Mouse (Mus musculus) ES-CJ7 (cell line): ENCODE measurements around the gene Dact2.

Experiments
- DNase-seq: peaks from one replicate; pipeline ENCODE4 v3.0.0; 2011; ENCODE audit warnings: low read depth, low spot score

Gene Dact2

DNA sequence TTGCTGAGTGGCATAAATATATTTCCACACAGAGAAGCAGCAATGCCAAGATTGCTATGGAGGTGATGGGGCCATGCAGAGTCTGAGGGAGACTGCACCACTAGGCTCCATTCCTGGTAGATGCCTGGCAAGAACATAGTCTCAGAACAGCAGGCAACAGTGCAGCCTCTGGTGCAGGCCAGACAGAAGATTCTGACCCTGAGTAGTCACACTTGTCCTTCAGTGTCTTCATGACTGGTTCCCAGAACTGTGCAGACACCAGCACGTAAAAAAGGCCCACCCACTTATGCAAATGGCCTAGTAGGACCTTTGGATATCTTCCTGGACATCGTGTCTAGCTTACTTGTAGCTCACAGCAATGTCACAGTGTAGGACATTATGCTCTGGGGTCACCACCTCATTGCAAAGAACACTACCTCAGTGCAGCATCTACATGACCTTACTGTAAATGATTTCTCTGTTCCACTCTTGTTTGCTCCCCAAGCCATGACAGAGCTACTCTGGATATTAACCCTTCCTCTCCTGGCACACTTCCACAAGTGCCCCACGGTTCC lies 9.9 kb upstream of the Dact2 start:
- no peak for DNase-seq

DNA sequence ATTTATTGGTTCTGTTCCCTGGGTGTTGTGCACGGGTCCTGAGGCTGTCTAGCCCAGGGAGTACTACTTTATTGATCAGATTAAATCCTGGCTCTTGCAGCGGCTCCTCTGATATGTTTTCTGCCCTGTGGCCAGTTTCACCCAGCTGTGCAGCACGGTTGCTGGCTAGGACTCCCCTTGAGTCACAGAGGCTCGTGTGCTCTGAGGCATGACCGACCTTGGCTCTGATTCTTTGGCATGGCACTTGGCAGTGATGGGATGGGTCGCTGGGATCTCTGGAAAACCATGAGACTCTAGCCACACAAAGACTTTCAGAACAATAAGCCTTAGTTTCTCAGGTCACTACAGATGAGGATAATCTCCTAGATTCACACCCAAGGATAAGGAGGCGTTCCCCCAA lies 8.7 kb upstream of the Dact2 start:
- no peak for DNase-seq

GRCm38 (mm10) chr17:14207093-14207561 lies 3.0 kb upstream of the Dact2 start:
- no peak for DNase-seq

DNA sequence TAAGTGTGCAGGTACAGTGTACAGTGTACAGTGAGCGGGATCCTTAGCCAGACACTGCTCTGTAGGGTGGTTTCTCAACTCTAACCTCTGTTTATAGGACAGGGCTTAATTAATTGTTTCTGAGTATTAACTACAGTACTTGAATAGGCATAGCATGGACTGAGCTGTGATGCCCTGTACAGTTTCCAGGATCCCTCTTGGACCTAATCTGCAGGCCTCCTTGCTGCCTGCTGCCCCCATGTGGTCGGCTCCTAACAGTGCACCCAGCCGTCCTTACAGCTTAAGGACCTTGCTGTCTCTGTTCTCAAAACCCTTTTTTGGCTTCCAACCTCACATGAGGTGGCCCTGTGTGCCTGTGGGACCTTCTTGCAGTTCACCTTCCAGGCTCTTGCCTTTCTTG lies 2.0 kb upstream of the Dact2 start:
- peak; percentile 78 for DNase-seq

DNA sequence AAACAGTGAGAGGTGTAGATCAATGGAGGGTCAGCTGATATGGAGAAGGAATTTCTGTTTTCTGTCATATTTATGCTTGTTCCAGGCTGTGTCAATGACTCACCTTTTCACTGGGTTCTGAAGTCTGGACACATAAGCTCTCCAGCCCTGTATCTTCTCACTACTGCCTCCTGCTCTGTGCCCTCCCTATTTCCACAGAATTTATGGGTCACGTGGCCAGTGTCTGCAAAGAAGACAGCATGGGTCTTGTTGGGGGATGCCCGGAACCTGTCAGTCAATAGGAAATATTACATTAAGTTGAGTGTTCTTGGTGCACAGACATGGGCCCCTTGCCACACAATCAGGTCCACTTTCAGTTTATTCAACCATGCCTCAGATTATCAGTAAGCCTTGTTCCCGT lies 1.1 kb upstream of the Dact2 start:
- DNase-seq, result no peak

GRCm38 (mm10) chr17:14203121-14203941 lies 773 bp downstream of the Dact2 start:
- DNase-seq, result peak; percentile 64

GRCm38 (mm10) chr17:14202291-14203030 lies 1.6 kb downstream of the Dact2 start:
- peak; percentile 46 for DNase-seq

DNA sequence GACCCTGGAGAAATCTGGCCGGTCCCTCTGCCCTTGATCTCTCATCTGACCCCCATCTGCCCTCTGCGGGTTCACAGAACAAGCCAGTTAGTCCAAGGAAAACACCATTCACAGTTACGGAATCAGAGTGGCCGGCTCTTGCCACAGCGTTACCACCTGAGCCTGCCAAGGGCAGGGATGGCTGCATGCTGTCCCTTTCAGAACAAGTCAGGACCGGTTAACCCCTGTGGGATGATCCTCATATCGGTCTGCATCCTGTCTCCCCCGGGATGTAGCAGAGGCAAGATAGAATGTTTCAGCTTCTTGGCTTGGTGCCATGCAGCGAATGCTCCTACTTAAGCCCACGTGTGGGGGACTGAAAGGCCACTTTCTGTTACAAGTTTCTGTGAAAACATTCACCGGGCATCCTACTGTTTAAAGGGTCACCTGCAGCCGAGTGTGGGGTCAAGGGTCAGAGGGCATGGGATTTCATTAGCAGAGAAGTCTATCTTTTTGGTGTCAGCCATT lies 2.8 kb downstream of the Dact2 start:
- peak; percentile 57 for DNase-seq

- no peak for DNase-seq
Observed at GRCm38 (mm10) chr17:14200206-14200605, 3.9 kb downstream of the Dact2 start.

- peak; percentile 71 for DNase-seq
Observed at GRCm38 (mm10) chr17:14199621-14200020, 4.5 kb downstream of the Dact2 start.

DNA sequence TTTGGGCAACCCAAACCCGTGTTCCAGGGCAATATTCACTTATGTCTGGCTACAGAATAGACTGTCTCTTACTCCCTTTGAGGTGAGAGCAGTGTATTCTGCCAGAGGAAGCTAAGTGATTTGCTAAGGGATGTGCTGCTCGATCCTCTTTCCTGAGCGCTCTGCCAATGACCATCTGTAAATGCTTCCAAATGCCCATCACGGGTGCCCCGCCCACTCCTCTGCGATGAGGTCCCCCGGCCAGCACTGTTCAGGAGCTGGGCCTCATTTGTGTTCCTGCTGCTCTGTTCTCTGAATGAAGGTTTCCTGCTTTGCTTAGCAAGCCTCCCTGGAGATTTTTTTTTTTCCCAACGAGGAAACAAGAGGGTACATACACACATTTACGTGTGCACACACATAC lies 11.2 kb downstream of the Dact2 start:
- DNase-seq, result no peak

- DNase-seq, result no peak
Observed at GRCm38 (mm10) chr17:14192432-14192831, 11.7 kb downstream of the Dact2 start.

DNA sequence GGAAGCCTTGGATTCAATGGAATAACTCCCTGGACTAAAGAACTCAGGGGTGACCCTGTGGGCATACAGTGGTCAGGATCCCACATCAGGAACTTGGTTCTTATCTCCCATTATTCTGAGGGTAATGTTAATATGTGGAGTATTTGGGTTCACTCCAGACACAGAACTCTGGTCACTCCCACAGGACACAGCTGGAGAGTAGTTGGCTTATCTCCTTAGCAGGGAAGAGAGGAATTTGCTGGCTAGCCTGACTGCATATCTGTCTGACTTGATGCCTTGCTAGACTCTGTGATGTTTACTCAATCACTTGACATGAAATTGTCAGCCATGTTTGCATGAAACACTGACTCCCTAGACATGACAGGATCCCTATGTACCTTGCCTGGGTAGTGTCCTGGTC lies 15.6 kb downstream of the Dact2 start:
- no peak for DNase-seq

DNA sequence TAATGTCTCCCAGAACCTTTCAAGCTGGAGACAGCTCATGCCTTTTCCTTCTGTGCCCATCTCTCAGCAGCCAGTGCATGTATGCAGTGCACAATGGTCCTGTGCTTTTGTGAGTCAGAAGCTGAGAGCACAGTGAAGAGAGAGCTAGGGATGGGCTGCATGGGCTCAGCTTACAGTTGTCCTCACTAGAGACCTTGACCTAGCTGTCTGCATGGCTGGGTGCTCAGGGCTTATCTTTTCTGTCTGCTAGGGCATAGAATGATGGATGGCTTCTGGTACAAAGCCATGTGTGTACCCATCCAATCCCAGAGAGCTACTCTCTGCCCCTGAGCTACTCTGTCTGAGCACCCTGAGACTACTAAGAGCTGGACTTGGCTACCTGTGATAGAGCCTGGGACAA lies 17.0 kb downstream of the Dact2 start:
- DNase-seq, result no peak

DNA sequence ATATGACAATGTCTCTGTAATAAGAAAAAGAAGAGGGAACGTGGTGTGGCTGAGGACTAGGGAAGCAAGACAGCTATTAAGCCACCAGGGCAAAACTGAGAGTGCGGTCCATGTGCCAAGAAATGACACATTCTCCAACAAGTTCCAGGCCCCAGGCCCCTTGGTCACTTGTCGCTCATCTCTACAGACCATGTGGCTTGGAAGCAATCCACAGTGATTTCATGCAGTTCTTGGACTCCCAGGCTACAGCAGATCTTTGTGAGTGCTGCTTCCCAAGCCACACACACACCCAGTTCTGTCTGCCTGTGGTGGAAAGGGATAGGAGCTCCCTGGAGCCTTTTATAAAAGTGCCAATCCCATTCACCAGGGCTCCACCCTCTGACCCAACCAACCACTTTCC lies 17.9 kb downstream of the Dact2 start:
- DNase-seq, result no peak

GRCm38 (mm10) chr17:14184192-14184814 lies 19.8 kb downstream of the Dact2 start:
- DNase-seq, result no peak

DNA sequence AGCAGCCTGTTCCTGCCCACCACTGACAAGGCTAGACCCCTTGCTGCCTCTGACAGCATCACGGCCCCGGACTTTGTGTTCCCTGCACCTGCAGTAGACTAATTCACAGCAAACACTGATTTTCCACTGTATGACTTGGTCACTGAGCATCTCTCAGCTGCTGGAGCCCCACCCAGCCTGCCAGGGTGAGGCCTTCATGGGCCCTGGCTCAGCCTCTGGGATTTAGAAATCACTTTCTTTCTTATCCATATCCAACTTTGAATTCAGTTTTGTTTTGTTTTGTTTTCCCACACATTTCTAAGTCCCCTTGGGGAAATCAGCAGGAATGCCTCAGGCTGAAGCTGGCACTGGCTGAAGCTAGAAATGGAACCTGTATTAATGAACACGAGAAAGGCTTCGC lies 20.4 kb downstream of the Dact2 start:
- no peak for DNase-seq

- DNase-seq, result no peak
Observed at GRCm38 (mm10) chr17:14182860-14183259, 21.2 kb downstream of the Dact2 start.

- DNase-seq, result no peak
Observed at GRCm38 (mm10) chr17:14178911-14179310, 25.2 kb downstream of the Dact2 start.

DNA sequence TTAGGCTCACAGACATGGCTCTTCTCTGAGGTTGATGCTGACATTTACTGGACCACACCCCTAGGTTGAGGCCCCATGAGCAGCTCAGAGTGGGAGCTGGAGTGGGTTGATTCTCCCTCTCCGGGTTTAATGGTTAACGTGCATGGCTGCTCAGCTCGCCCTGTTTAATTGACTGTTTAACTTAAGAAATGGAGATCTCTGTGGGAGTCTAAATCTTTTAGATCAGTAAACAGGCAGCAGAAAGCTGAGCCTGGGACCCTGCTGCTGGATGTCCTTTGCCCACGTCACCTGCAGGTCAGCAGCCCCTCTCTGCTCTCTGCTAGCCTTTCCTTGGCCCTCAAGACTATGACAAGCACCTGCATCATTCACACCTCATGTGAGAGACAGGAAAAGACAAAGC lies 25.6 kb downstream of the Dact2 start:
- DNase-seq, result no peak

GRCm38 (mm10) chr17:14178049-14178448 lies 26.1 kb downstream of the Dact2 start:
- no peak for DNase-seq

- DNase-seq, result no peak
Observed at GRCm38 (mm10) chr17:14177018-14177417, 27.1 kb downstream of the Dact2 start.
